Mouse (Mus musculus): ENCODE results near the gene Ing5.

DNA sequence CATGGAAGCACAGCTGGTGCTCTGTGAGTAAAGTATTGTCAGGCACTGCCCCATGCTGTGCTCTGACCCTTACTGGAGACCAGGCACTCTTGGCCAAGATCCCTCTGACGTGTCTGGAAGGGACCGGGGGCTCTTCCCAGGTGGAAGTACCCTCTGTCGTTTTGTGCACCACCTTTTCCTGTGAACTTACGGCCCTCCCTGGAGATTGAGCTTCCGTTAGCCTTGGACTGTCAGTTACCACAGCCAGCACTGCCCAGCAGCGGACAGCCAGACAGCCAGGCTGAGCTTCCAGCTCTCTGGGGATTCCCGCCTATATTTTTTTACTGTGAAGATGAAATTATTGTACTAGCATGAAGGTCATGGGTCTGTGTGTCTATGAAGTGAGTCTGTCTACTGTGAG, 15.0 kb downstream of the Ing5 start:
- TF ChIP-seq POLR2A (IDR thresholded peaks at IDR 0.05; ENCODE audit: control insufficient read depth, extremely low read depth, insufficient read depth, low read length, poor library complexity) = no peak
- TF ChIP-seq CTCF (IDR thresholded peaks at IDR 0.05; ENCODE audit: borderline replicate concordance, control insufficient read depth, extremely low read depth, insufficient read depth, low read length, poor library complexity) = no peak

Data from thymus, adult 2 months (tissue).